Mouse (Mus musculus): ENCODE measurements at regions not wholly inside any gene's neighbourhood (a gene's known extent, or its start where the extent isn't known, plus 50 kb on each side); places are given as distances from the start of the nearest gene placed in this dataset.
A peak's percentile ranks its signal among the peaks of the same experiment; 100 is the strongest.

DNA sequence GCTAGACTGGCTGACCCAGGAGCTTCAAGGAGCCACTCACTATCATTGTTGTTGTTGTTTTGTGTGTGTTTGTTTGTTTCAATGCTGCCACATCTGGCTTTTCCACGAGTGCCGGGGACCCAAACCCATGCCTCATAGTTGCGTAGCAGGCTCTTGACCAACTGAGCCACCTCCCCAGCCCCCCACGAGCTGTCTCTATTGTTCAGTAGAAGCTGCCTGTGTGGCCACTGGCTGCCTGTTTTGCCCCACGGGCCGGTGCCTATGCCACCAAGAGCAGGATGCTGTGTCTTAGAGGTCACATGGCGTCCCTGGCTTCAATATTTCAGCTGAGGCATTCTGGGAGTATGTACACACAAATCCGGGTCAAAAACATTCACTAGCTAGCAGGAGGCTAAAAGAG is 75.4 kb upstream of the Maml3 start:
- Histone ChIP-seq H3K4me2 (replicated peaks; ENCODE audit: low read depth, low read length) (0 out of 2 replicates have a peak overlapping the region, but pooled peaks have one; percentile 5), H3K4me1 (ENCODE audit: insufficient read depth, low read length) (peaks cover 39% of the 10 kb centered on the region), H3K27me3 (ENCODE audit: insufficient read depth, low read length) (no peaks in the 10 kb centered on the region), H3K9me3 (ENCODE audit: low read length) (no peaks in the 10 kb centered on the region), H3K27ac (ENCODE audit: low read length) (peak overlapping the region; percentile 91), H3K9ac (replicated peaks; ENCODE audit: low read length) (no peak overlapping the region; the same call in 1 of the 2 replicates), H3K4me3 (ENCODE audit: low read length) (no peak overlapping the region), H3K36me3 (ENCODE audit: insufficient read depth, low read length) (no peaks in the 10 kb centered on the region)
- no peak for ATAC-seq (ENCODE audit: low FRiP score, low TSS enrichment)
- WGBS, result 53% methylated on average over 8 of the region's 8 CpGs

DNA sequence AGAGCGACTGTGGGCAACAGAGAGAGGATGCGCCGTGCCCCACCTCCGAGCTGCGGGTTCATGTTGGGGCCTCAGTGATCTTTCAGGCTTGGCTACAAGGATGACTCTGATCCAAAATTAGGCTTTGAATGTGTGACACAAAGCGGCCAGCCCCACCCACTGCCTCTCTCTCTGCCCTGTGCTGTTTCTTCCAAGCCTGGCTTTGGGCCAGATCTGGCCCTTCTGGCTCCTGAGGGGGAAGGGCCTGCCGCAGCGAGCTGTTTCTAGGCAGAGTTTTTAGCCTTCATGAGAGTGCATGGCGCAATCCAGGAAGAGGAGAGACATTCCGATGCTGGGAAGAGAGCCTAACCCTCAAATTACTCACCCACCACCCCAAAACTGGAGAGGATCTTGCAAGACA is 75.9 kb upstream of the Maml3 start:
- 46% methylated on average over 10 of the region's 10 CpGs for WGBS
- Histone ChIP-seq H3K9me3 (ENCODE audit: low read length) (no peaks in the 10 kb centered on the region), H3K9ac (replicated peaks; ENCODE audit: low read length) (peak overlapping the region; percentile 42), H3K4me2 (replicated peaks; ENCODE audit: low read depth, low read length) (peak overlapping the region; percentile 5; the same call in 1 of the 2 replicates), H3K4me3 (ENCODE audit: low read length) (no peak overlapping the region), H3K27ac (ENCODE audit: low read length) (peak overlapping the region; percentile 91), H3K27me3 (ENCODE audit: insufficient read depth, low read length) (no peaks in the 10 kb centered on the region), H3K36me3 (ENCODE audit: insufficient read depth, low read length) (no peaks in the 10 kb centered on the region), H3K4me1 (ENCODE audit: insufficient read depth, low read length) (peaks cover 40% of the 10 kb centered on the region)
- peak; percentile 76 for ATAC-seq (ENCODE audit: low FRiP score, low TSS enrichment)

DNA sequence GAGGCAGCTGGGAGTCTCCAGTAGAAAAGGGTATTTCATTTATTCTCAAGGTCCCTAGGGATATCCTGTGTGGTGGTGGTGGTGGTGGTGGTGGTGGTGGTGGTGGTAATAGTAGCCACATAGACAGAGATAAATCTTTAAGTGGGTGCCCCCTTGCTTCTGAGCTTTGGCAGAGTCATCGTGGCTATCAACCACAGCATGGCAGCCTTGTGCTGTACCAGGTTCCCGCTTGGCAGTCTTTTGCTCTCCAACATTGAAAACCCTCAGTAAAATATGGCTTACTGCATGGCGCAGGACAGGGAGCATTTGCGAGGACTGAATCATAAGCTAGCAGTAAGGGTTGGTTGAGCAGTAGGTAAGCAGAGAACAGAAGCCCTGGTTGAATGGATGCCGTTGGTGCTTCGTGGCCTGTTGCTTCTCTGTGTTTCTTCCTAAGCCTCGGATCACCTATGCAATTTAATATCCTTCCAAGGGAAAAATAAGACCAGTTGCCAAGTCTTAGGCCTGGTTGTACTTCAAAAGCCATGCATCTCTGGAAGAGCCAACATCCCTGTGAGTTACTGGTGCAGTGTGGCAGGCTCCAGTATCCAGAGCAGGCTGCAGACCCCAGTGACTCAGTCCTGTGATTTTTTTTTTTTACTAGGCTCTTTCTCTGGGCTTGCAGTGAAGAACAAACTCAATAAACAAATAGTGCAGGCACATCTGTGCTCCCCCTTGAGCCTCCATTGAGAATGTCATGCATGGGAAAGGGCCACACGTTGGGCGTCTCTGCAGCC is 76.6 kb upstream of the Maml3 start:
- no peak overlapping the region for H3K4me2 ChIP-seq (replicated peaks; ENCODE audit: low read depth, low read length)
- peak overlapping the region; percentile 91 for H3K27ac ChIP-seq (ENCODE audit: low read length)
- H3K4me3 ChIP-seq (ENCODE audit: low read length), result no peak overlapping the region
- H3K4me1 ChIP-seq (ENCODE audit: insufficient read depth, low read length), result peaks cover 42% of the 10 kb centered on the region
- no peaks in the 10 kb centered on the region for H3K36me3 ChIP-seq (ENCODE audit: insufficient read depth, low read length)
- no peaks in the 10 kb centered on the region for H3K9me3 ChIP-seq (ENCODE audit: low read length)
- no peak for ATAC-seq (ENCODE audit: low FRiP score, low TSS enrichment)
- no peak overlapping the region; the same call in 1 of the 2 replicates for H3K9ac ChIP-seq (replicated peaks; ENCODE audit: low read length)
- H3K27me3 ChIP-seq (ENCODE audit: insufficient read depth, low read length), result no peaks in the 10 kb centered on the region
- WGBS, result 78% methylated on average over 9 of the region's 9 CpGs

DNA sequence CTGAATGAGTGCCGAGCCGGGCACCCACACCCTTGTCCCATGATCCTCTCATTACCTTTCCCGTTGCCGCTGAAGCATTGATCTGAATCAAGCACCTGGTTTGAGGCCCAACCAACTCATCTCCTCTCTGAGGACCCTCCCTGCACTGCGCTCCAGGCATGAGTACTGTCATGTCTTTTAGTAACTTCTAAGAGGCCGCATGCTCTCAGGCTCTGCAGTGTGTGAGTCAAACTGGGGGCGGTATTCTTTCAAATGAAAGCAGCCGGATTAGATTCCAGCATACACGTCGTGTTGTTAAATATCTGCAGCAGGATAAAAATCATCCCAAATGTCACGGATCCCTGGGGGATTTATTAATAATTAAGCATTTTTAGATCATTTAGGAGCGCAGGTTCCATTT is 79.4 kb upstream of the Maml3 start:
- 69% methylated on average over 12 of the region's 12 CpGs for WGBS
- H3K9ac ChIP-seq (replicated peaks; ENCODE audit: low read length), result no peak overlapping the region

DNA sequence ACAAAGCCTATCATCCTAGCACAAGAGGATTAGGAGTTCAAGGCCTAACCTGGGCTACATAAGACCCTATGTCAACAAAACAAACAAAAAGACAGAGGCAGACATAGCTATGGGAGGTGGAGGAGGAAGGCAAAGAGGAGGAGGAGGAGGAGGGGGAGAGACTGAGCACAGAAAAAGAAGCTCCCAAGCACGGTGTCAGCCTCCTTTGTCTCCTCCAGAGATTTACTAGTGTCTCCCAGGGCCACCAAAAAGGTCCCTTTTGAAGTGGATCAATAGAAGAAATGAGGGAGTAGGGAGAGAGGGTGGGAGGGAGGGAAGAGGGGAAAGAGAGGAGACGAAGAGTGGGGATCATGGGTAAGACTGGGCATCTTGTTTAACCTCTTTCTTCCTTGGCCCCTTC is 80.5 kb upstream of the Maml3 start:
- Histone ChIP-seq H3K27me3 (ENCODE audit: insufficient read depth, low read length) (no peaks in the 10 kb centered on the region), H3K4me1 (ENCODE audit: insufficient read depth, low read length) (peaks cover 34% of the 10 kb centered on the region), H3K36me3 (ENCODE audit: insufficient read depth, low read length) (no peaks in the 10 kb centered on the region), H3K9ac (replicated peaks; ENCODE audit: low read length) (no peak overlapping the region), H3K27ac (ENCODE audit: low read length) (no peak overlapping the region; the same call in 1 of the 2 replicates), H3K9me3 (ENCODE audit: low read length) (no peaks in the 10 kb centered on the region), H3K4me2 (replicated peaks; ENCODE audit: low read depth, low read length) (no peak overlapping the region), H3K4me3 (ENCODE audit: low read length) (no peak overlapping the region)
- 29% methylated on average over 2 of the region's 2 CpGs for WGBS
- no peak for ATAC-seq (ENCODE audit: low FRiP score, low TSS enrichment)

More for the DNA sequence above, 79.4 kb upstream of the Maml3 start:
- Histone ChIP-seq H3K9me3 (ENCODE audit: low read length) (no peaks in the 10 kb centered on the region), H3K4me1 (ENCODE audit: insufficient read depth, low read length) (peaks cover 45% of the 10 kb centered on the region), H3K4me3 (ENCODE audit: low read length) (no peak overlapping the region), H3K36me3 (ENCODE audit: insufficient read depth, low read length) (no peaks in the 10 kb centered on the region), H3K27ac (ENCODE audit: low read length) (no peak overlapping the region), H3K4me2 (replicated peaks; ENCODE audit: low read depth, low read length) (no peak overlapping the region), H3K27me3 (ENCODE audit: insufficient read depth, low read length) (no peaks in the 10 kb centered on the region)
- no peak for ATAC-seq (ENCODE audit: low FRiP score, low TSS enrichment)

GRCm38 (mm10) chr3:52187401-52187801 is 80.7 kb upstream of the Foxo1 start:
- H3K27ac ChIP-seq (ENCODE audit: low read length), result no peak overlapping the region
- H3K4me3 ChIP-seq (ENCODE audit: low read length), result no peak overlapping the region
- ATAC-seq (ENCODE audit: low FRiP score, low TSS enrichment), result peak; percentile 36; the same call in 1 of the 2 replicates
- no peaks in the 10 kb centered on the region for H3K9me3 ChIP-seq (ENCODE audit: low read length)
- no peaks in the 10 kb centered on the region for H3K27me3 ChIP-seq (ENCODE audit: insufficient read depth, low read length)
- H3K9ac ChIP-seq (replicated peaks; ENCODE audit: low read length), result no peak overlapping the region
- no peak overlapping the region for H3K4me2 ChIP-seq (replicated peaks; ENCODE audit: low read depth, low read length)
- H3K4me1 ChIP-seq (ENCODE audit: insufficient read depth, low read length), result peaks cover 23% of the 10 kb centered on the region
- H3K36me3 ChIP-seq (ENCODE audit: insufficient read depth, low read length), result no peaks in the 10 kb centered on the region
- WGBS, result 28% methylated on average over 4 of the region's 4 CpGs

- no peak overlapping the region for H3K27ac ChIP-seq (ENCODE audit: low read length)
- H3K36me3 ChIP-seq (ENCODE audit: insufficient read depth, low read length), result no peaks in the 10 kb centered on the region
- no peak overlapping the region for H3K4me3 ChIP-seq (ENCODE audit: low read length)
- no peaks in the 10 kb centered on the region for H3K27me3 ChIP-seq (ENCODE audit: insufficient read depth, low read length)
- no peaks in the 10 kb centered on the region for H3K9me3 ChIP-seq (ENCODE audit: low read length)
- peaks cover 30% of the 10 kb centered on the region for H3K4me1 ChIP-seq (ENCODE audit: insufficient read depth, low read length)
- H3K4me2 ChIP-seq (replicated peaks; ENCODE audit: low read depth, low read length), result no peak overlapping the region
- WGBS, result 87% methylated on average over 6 of the region's 6 CpGs
- no peak for ATAC-seq (ENCODE audit: low FRiP score, low TSS enrichment)
- H3K9ac ChIP-seq (replicated peaks; ENCODE audit: low read length), result no peak overlapping the region
Measured at GRCm38 (mm10) chr3:52188303-52188702, 79.8 kb upstream of the Foxo1 start.

DNA sequence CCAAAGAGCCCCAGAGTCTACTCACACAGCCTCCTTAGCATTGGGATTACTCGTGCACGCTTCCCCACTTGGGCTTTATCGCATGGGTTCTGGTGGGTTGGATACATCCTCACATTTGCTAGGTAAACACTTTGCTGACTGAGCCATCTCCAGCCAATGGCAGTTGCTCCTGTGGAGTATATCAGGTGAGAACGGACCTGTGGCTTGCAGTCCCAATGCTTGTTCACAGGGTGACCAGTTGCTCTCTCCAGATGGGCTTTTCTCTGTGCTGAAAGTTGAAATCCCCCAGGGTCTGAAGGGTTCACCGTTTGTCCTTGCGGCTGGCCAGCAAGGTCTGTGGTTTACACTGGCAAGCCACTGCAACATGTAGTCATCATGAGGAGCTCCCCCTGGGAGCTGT is 79.1 kb upstream of the Foxo1 start:
- no peak for ATAC-seq (ENCODE audit: low FRiP score, low TSS enrichment)
- H3K4me3 ChIP-seq (ENCODE audit: low read length), result no peak overlapping the region
- 90% methylated on average over 6 of the region's 6 CpGs for WGBS
- H3K9me3 ChIP-seq (ENCODE audit: low read length), result no peaks in the 10 kb centered on the region
- peaks cover 36% of the 10 kb centered on the region for H3K4me1 ChIP-seq (ENCODE audit: insufficient read depth, low read length)
- no peak overlapping the region for H3K27ac ChIP-seq (ENCODE audit: low read length)
- H3K9ac ChIP-seq (replicated peaks; ENCODE audit: low read length), result no peak overlapping the region
- no peaks in the 10 kb centered on the region for H3K27me3 ChIP-seq (ENCODE audit: insufficient read depth, low read length)
- H3K36me3 ChIP-seq (ENCODE audit: insufficient read depth, low read length), result no peaks in the 10 kb centered on the region
- H3K4me2 ChIP-seq (replicated peaks; ENCODE audit: low read depth, low read length), result no peak overlapping the region

GRCm38 (mm10) chr3:52190021-52190420 is 78.1 kb upstream of the Foxo1 start:
- Histone ChIP-seq H3K4me3 (ENCODE audit: low read length) (no peak overlapping the region), H3K36me3 (ENCODE audit: insufficient read depth, low read length) (no peaks in the 10 kb centered on the region), H3K27ac (ENCODE audit: low read length) (no peak overlapping the region), H3K4me2 (replicated peaks; ENCODE audit: low read depth, low read length) (no peak overlapping the region), H3K27me3 (ENCODE audit: insufficient read depth, low read length) (no peaks in the 10 kb centered on the region), H3K9ac (replicated peaks; ENCODE audit: low read length) (no peak overlapping the region), H3K9me3 (ENCODE audit: low read length) (no peaks in the 10 kb centered on the region), H3K4me1 (ENCODE audit: insufficient read depth, low read length) (peaks cover 32% of the 10 kb centered on the region)
- WGBS, result 72% methylated on average over 7 of the region's 7 CpGs
- ATAC-seq (ENCODE audit: low FRiP score, low TSS enrichment), result no peak

DNA sequence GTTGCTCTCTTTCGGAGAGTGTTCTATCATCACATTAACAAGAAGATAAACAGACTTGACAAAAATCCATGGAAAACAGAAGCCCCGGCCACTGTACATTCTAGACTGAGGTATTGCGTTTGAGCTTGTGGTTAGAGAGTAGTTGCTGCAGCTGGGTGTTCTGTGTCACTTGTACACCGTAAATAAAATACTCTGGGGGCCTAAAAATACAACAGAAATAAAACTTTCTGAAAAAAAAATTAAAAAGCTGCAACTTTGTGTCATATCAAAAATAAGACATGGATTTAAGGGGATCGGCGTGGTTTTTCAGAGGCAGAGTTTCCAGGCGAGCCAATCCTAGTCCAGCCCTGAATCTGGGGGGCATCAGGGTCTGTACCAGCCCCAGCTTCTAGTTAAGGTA is 75.1 kb upstream of the Foxo1 start:
- no peaks in the 10 kb centered on the region; the same call in 1 of the 2 replicates for H3K27me3 ChIP-seq (ENCODE audit: insufficient read depth, low read length)
- ATAC-seq (ENCODE audit: low FRiP score, low TSS enrichment), result no peak
- H3K4me1 ChIP-seq (ENCODE audit: insufficient read depth, low read length), result peaks cover 37% of the 10 kb centered on the region
- no peak overlapping the region for H3K4me3 ChIP-seq (ENCODE audit: low read length)
- peak overlapping the region; percentile 48 for H3K27ac ChIP-seq (ENCODE audit: low read length)
- 41% methylated on average over 7 of the region's 7 CpGs for WGBS
- H3K9me3 ChIP-seq (ENCODE audit: low read length), result no peaks in the 10 kb centered on the region
- H3K4me2 ChIP-seq (replicated peaks; ENCODE audit: low read depth, low read length), result no peak overlapping the region
- H3K36me3 ChIP-seq (ENCODE audit: insufficient read depth, low read length), result no peaks in the 10 kb centered on the region
- no peak overlapping the region for H3K9ac ChIP-seq (replicated peaks; ENCODE audit: low read length)

Data from kidney, embryonic 16.5 days (tissue).